Mouse (Mus musculus) heart, adult 11 months (tissue): ENCODE measurements around the gene Uvrag.
A peak's percentile ranks its signal among the peaks of the same experiment; 100 is the strongest.

ENCODE experiments used
- DNase-seq: peaks from one replicate; pipeline ENCODE4 v3.0.0; 2022

The Uvrag gene

GRCm38 (mm10) chr7:99137541-99137940 is 3.4 kb downstream of the Uvrag start:
- no peak for DNase-seq

GRCm38 (mm10) chr7:99136789-99137188 is 4.2 kb downstream of the Uvrag start:
- no peak for DNase-seq

GRCm38 (mm10) chr7:99133811-99134402 is 7.0 kb downstream of the Uvrag start:
- DNase-seq = peak; percentile 90

- peak; percentile 94 for DNase-seq
Observed at GRCm38 (mm10) chr7:99132597-99132996, 8.3 kb downstream of the Uvrag start.

DNA sequence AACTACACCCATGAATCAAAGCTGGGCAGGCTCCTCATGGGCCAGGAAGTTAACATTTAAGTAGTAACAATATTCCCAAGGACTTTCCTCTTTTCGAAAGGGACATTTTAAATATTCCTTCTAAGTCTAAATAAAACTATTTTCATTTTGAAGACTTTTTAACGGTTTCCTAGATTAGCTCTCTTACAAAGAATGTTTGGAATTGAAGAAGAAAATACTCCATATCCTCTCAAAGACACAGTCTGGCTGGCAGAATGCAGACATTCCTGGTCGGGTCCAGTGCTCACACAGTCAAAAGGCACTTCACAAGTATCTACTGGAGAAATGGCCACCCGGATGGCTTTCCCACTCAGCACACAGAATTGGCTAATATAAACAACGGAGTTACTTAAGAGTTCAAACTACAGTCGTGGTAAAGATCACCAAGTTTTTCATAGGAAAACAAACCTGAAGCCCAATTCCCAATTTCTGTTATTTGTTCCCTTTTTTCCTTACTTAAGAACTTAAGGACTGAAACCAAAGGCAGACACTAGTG is 9.1 kb downstream of the Uvrag start:
- no peak for DNase-seq

DNA sequence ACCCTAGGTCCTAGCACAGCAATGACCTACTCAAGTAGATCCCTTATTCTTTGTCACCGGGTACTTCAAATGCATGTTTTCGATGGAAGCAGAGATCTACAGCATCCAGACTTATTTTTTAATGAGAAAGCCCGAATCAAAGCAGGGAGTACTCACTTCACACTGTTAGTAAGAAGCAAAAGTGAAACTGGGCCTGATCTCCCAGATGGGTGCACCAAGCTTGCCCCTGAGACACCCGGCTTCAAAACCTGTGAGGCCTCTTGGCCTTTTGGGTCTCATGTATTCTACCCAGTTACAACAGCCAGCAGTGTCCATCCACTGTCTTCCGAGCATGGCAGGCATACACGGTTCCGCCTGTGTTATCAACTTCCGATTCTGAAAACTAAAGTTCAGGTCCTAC is 12.0 kb downstream of the Uvrag start:
- DNase-seq = no peak

GRCm38 (mm10) chr7:99128020-99128950 is 12.7 kb downstream of the Uvrag start:
- peak; percentile 91 for DNase-seq

DNA sequence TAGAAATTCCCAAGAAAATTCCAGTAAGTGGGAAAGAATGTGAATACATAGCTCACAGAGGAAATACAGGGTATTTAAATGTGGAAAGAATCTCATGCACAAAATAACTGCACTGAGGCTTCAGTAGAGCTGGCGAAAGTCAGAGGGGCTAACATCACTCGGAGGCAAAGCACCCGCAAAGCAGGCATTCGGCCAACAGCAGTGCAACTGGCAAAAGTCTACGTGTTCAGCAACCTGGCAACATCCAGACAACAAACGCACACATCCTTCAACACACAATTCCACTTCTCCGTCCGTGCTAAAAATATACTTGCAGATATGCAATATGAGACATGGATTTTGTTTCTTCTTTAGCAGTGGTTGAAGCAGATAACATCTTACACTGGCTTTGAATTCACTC is 14.9 kb downstream of the Uvrag start:
- peak; percentile 94 for DNase-seq

DNA sequence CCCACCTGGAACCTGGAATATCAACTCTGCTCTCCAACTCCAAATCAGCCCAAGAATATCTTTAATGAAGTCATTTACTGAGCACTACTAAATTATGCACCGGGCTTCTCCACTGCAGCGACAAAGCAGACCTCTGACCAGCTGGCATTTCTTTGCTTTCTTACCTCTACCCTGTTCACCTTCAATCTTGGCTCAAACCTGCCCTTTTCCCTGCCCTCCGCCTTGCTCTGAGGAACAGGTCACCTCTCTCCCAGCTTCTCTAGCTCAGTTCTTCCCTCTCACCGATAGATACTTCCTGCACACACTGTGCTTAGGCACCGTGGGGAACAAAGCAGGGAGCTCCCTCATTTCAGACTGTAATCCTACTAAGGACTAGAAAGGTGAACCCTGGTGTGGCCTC is 18.3 kb downstream of the Uvrag start:
- DNase-seq = no peak

GRCm38 (mm10) chr7:99120865-99121521 is 19.9 kb downstream of the Uvrag start:
- DNase-seq = no peak

GRCm38 (mm10) chr7:99120082-99120481 is 20.9 kb downstream of the Uvrag start:
- no peak for DNase-seq

DNA sequence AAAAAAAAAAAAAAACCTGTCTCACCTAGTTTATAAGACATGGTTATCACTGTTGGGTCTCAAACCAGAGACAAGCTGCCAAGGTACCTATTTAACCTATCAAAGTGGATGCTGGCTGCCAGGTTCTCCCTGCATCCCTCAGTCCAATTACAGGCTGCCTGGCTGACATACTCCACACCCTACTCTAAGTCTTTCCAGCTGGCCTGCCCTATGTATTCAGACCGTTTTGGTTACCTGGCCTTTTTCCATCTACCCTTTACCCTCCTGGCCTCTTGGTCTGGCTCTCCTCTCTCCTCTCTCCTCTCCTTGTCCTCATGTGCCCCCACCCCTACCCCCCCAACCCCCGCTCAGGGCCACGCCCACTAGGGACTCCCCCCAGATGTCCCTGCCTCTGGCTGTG is 24.2 kb downstream of the Uvrag start:
- peak; percentile 81 for DNase-seq

DNA sequence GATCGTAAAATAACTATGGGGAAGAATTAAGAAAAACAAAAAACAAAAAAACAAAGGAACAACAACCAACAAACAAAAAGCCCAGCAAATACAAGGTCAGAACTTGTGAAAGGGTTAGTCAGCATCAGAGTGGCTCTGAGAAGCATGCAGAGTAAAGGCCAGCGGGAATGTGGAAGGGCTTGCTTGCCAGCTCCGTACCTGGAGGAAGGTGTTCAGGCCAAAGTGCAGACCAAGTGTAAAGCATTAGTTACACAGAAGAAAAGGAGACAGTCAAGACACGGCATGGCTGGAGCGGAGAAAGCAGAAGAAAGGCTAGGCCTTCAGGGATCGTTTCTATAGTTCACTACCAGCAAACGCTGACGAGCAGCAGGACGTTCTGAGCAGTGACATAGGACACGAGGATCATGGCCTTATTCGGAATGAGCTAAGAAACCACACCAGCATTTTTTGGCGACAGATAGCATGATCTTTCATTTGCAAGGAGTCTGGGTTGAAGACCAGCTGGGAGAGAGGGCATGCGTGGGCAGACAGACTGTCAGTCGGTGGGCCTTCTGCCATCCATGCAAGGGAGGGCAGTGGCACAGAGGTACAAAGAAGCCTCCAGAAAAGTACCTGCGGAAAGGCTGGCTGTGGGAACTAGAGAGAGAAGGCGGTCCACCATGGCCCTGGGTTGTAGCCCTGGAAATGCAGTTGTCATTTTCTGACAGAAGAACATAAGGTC is 26.8 kb downstream of the Uvrag start:
- peak; percentile 85 for DNase-seq

- DNase-seq = peak; percentile 72
Observed at GRCm38 (mm10) chr7:99107566-99107965, 33.4 kb downstream of the Uvrag start.

DNA sequence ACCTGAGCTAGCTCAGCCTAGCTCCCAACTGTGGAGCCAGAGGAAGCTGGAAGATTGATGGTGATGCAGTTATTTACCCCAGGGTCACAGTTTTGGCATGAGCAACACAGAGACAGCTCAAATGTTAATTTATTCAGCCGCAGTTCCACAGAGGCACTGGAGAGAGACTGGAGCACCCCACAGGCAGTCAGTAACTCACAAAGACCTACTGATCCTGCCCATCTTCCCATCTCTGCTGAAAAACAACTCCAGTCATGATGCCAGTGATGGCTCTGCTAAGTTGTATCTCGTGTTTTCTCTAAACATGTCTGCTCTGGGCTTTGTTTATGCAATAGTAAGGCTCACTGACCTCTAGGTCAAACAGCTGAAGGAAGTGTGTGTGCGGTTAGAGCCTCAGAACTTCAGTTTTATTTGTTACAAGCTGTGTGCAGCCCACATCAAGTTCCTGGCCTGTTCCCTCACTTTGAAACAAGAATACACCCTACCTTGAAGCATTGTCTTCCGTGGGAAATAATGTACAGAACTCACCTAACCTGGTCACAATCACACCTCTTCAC is 34.1 kb downstream of the Uvrag start:
- peak; percentile 86 for DNase-seq

DNA sequence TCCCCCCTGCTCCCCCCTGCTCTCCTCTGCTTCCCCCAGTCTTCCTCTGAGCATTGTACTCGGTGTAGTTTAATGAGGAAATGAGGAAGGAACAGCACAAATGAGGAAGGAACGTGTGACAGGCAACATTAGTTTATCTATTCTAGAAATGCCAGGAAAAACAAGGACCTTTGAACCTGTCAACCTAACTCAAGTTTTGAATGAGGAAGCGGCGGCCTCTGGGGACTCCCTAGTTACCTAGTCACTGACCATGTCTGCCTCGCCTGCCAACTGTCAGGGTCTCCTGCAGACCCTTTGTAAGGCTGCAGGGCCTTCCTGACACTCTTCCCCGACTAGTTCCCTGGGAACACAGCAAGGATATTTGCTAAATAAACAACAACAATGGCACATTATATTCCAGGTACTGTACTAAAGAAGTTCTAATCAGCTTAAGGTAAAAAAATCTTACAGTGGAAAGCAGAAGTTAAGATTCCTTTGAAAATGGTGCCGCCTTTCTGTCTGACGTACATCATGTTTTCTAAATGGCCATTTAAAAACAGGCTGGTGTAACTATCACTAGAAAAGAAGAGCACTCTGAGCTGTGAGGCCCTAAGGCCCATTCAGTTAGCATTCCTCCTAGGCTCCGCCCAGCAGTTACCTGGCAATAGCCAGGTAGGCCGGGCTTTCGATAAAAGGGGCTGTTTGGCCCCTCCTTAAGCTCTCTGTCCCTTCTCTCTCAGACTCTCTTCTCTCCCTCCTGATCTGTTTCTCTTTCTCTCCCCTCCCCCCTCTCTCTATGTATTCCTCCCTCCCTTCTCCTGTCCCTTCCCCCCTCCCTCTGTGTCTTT is 39.0 kb downstream of the Uvrag start:
- peak; percentile 90 for DNase-seq

DNA sequence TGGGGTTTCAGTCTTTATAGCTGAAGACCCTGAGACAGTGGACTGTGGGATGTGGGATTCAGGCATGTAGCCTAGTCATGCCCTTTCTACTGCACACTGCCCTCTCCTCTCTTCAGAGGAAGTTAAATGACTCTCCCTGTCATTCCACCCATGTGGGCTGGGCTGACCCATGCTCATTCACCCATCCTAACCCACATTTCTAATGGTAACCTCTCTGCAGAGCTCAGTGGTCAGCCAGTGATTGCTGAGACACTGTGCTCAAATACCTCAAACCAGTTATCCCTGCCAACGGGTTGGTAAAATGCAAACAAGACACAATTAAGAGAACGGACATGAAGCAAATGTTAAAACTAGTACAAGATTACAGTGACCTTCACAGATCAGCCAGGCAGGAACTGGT is 39.9 kb downstream of the Uvrag start:
- no peak for DNase-seq

DNA sequence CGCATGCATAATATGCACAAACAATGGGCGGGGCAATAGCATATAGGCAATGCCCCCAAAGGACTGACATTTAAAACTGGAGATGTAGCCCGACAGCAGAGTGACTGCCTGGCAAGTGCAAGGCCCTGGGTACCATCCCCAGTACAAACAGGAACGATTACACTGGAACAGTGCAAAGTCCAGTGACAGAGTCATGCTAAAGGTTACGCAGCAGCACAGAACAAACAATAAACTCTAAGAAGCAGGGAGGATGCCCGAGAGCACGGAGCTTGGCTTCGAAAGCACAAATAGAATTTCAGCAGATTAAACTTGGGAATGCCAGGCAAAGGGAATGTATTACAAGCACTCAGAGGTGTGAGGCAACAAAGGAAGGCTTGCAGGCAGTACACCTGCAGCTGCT is 40.4 kb downstream of the Uvrag start:
- no peak for DNase-seq

DNA sequence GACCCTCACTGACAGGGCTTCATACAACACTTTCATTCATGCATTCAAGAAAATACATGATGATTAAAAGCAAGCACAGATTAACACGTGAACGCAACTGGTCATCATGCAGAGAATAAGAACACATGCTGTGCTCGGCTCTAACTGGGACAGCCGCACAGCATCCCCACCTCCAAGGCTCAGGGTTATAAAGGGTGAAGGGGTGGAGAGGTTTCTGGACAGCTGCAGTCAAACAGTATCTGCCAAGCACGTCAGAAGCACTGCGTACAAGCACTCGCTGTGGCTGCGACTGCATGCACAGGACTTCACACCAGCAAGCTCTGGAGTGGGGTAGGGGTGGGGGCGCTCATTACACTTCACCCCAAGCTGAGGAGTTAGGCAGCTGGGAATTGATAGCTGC is 40.9 kb downstream of the Uvrag start:
- peak; percentile 78 for DNase-seq

GRCm38 (mm10) chr7:99097781-99098180 is 43.2 kb downstream of the Uvrag start:
- DNase-seq = no peak

DNA sequence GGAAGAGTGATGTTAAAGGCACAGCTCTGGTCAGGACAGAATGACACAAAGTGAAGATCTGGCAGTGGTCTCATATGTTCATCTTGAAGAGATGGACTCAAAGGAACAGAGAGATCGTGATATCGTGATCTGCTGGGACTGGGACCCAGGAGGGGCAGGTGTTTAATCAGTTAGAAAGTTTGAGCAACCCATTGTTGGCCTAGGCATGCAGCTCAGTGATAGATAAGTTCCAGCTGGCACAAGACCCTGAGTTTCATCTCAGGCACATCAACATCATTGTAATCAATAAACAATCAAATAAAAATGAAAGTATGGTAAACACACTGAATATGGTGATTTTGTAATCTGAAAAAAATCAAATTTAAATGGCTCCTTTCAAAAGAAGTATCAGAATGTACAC is 43.8 kb downstream of the Uvrag start:
- DNase-seq = no peak

DNA sequence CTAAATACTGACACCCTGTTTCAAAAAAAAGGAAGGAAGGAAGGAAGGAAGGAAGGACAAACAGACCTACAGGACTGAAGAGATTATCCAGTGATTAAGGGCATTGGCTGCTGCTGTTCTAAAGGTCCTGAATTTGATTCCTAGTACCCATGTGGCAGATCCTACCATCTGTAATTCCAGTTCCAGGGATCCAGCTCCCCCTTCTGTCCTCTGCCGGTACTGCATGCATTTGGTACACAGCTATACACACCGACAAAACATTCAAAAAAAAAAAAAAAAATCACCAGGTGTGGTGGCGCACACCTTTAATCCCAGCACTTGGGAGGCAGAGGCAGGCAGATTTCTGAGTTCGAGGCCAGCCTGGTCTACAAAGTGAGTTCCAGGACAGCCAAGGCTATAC is 45.8 kb downstream of the Uvrag start:
- DNase-seq = peak; percentile 84
